In genomic region chr13:71957811-71958351, GRCm38 (mm10) we compare ENCODE assay signal across 13 mouse cellular contexts. TPM values are rescaled to one million over a fixed set of nuclear protein-coding genes. Genes with fewer than 3 reads are reported as not detected.
A peak's percentile ranks its signal among the peaks of the same experiment; 100 is the strongest.
DNase-seq lines count a peak whose midpoint lies in the region; ATAC-seq and TF ChIP-seq lines count a peak whose summit lies in the region.
"Had no signal": no experiment of that assay in that cellular context is flagged by ENCODE, and none has a peak within 500 bp of the region (broad histone marks: within the 10 kb centered on the region; RNA-seq: fewer than 3 reads in every experiment).

No protein-coding gene starts in this region.

- TF ChIP-seq EP300 in heart, postnatal 0 days (IDR thresholded peaks at IDR 0.05; ENCODE audit: low read depth), result no peak

- H3K4me3 ChIP-seq in heart, postnatal 0 days (ENCODE audit: low read depth, low read length), result peak overlapping the region; percentile 19; the same call in 1 of the 2 replicates
- H3K4me3 ChIP-seq in hindbrain, embryonic 10.5 days, result peak overlapping the region; percentile 92
- peak overlapping the region; percentile 79 for H3K4me3 ChIP-seq in midbrain, embryonic 14.5 days (replicated peaks; ENCODE audit: low read depth, low read length)
- H3K4me3 ChIP-seq: left cerebral cortex, adult 2 months had no signal

- WGBS in heart, postnatal 0 days, result 35% methylated on average over 21 of the region's 21 CpGs
- WGBS in hindbrain, embryonic 10.5 days, result 6% methylated on average over 21 of the region's 21 CpGs
- WGBS in midbrain, embryonic 14.5 days, result 11% methylated on average over 21 of the region's 21 CpGs

- ATAC-seq in heart, postnatal 0 days (ENCODE audit: insufficient read depth, low read depth), result no peak
- ATAC-seq in midbrain, embryonic 14.5 days (ENCODE audit: low FRiP score, low TSS enrichment), result no peak
- no peak for ATAC-seq in megakaryocyte progenitor cell, adult 5-6 weeks (replicated peaks; ENCODE audit: poor library complexity)

- H3K27me3 ChIP-seq in heart, postnatal 0 days (ENCODE audit: control insufficient read depth, insufficient read depth, low read length), result peaks cover 79% of the 10 kb centered on the region
- peaks cover 72% of the 10 kb centered on the region for H3K27me3 ChIP-seq in hindbrain, embryonic 10.5 days (ENCODE audit: insufficient read depth, poor library complexity, severe bottlenecking)
- H3K27me3 ChIP-seq in midbrain, embryonic 14.5 days (ENCODE audit: control insufficient read depth, insufficient read depth, low read length), result peaks cover 12% of the 10 kb centered on the region; the same call in 1 of the 2 replicates

- H3K27ac ChIP-seq in heart, postnatal 0 days (ENCODE audit: low read depth), result no peak overlapping the region
- H3K27ac ChIP-seq in hindbrain, embryonic 10.5 days, result peak overlapping the region; percentile 97
- peak overlapping the region; percentile 89 for H3K27ac ChIP-seq in midbrain, embryonic 14.5 days (replicated peaks; ENCODE audit: low read depth, low read length)
- H3K27ac ChIP-seq: left cerebral cortex, adult 2 months had no signal

- no peaks in the 10 kb centered on the region for H3K4me1 ChIP-seq in heart, postnatal 0 days (ENCODE audit: control insufficient read depth, insufficient read depth)
- H3K4me1 ChIP-seq in hindbrain, embryonic 10.5 days (replicated peaks), result peaks cover 79% of the 10 kb centered on the region
- H3K4me1 ChIP-seq in midbrain, embryonic 14.5 days (ENCODE audit: control insufficient read depth, insufficient read depth, low read length), result peaks cover 52% of the 10 kb centered on the region

- H3K9ac ChIP-seq in heart, postnatal 0 days (replicated peaks; ENCODE audit: low read depth, low read length), result no peak overlapping the region
- peak overlapping the region; percentile 93 for H3K9ac ChIP-seq in midbrain, embryonic 14.5 days (replicated peaks; ENCODE audit: low read length)

- no peak overlapping the region for H3K4me2 ChIP-seq in heart, postnatal 0 days (ENCODE audit: low read depth, low read length)
- peak overlapping the region; percentile 74 for H3K4me2 ChIP-seq in midbrain, embryonic 14.5 days (ENCODE audit: low read length)

- no peaks in the 10 kb centered on the region for H3K9me3 ChIP-seq in heart, postnatal 0 days (replicated peaks; ENCODE audit: control insufficient read depth, low read length)
- H3K9me3 ChIP-seq in hindbrain, embryonic 10.5 days, result no peaks in the 10 kb centered on the region
- H3K9me3 ChIP-seq in midbrain, embryonic 14.5 days (ENCODE audit: control insufficient read depth, low read length), result no peaks in the 10 kb centered on the region

- H3K36me3 ChIP-seq in heart, postnatal 0 days (replicated peaks; ENCODE audit: control insufficient read depth, insufficient read depth, low read length), result no peaks in the 10 kb centered on the region
- H3K36me3 ChIP-seq in hindbrain, embryonic 10.5 days, result peaks cover 45% of the 10 kb centered on the region
- peaks cover 24% of the 10 kb centered on the region for H3K36me3 ChIP-seq in midbrain, embryonic 14.5 days (ENCODE audit: control insufficient read depth, insufficient read depth, low read length)

- no peak for TF ChIP-seq CTCF in heart, postnatal 0 days (IDR thresholded peaks at IDR 0.05; ENCODE audit: low read depth)

- no peak for DNase-seq in heart, postnatal 0 days (ENCODE audit: low spot score)
- no peak for DNase-seq in heart, adult 8-10 months (ENCODE audit: low spot score)
- DNase-seq in embryo, embryonic 10.5 days (ENCODE audit: low spot score), result peak; percentile 54
- peak; percentile 36 for DNase-seq in hindbrain, embryonic 10.5 days (ENCODE audit: low spot score)
- peak; percentile 67 for DNase-seq in midbrain, embryonic 14.5 days
- DNase-seq in right cerebral cortex, postnatal 36 days (ENCODE audit: low spot score in 2 of 2), result no peak
- no peak for DNase-seq in cerebellum, adult 8-10 months
- DNase-seq: adrenal gland, adult 2 months; thymus, postnatal 36 days had no signal

RNA-seq across cellular contexts. Expression of gene Irx1, which starts 5.6 kb away (rescaled TPM):
- 21.4 and 26.1 TPM in 2 replicates for total RNA-seq in heart, postnatal 0 days (2014; rRNA removed; ENCODE audit: low replicate concordance)
- polyA plus RNA-seq in heart, postnatal 0 days (2015; fragmentation: Nextera tagmentation; extraction: Ambion mirVana), result 1.4 and 1.5 TPM in 2 replicates
- total RNA-seq in heart, adult 8-10 months (2022), result 1 to 10 TPM; 6.4 to 9.3 (median 8.3) TPM
- polyA plus RNA-seq in hindbrain, embryonic 10.5 days (2016; fragmentation: Nextera tagmentation; extraction: Ambion mirVana), result 5.1 and 11.0 TPM in 2 replicates
- polyA plus RNA-seq in midbrain, embryonic 14.5 days (2014; fragmentation: Nextera tagmentation; extraction: Ambion mirVana), result 10.1 and 16.4 TPM in 2 replicates
- not detected in 2 replicates for total RNA-seq in megakaryocyte progenitor cell, adult 5-6 weeks (2015)
- total RNA-seq in megakaryocyte progenitor cell, adult 5-6 weeks (2017), result not detected in 2 replicates
- total RNA-seq: adrenal gland, adult 2 months; megakaryocyte-erythroid progenitor cell, adult 5-6 weeks had no signal
- polyA plus RNA-seq: small intestine, adult 2 months had no signal

Comparison
In these comparisons a context has a peak if more than half of its experiments do, and no peak if none do; other contexts are left out.
1. DNase-seq: peak in embryo, embryonic 10.5 days (single experiment), hindbrain, embryonic 10.5 days (single experiment) and midbrain, embryonic 14.5 days (single experiment); none in heart, postnatal 0 days (single experiment), heart, adult 8-10 months (single experiment), right cerebral cortex, postnatal 36 days (0 of 2) and cerebellum, adult 8-10 months (single experiment).
2. H3K4me3 ChIP-seq: peak in every context shown above with its lines; median percentile 92 in hindbrain, embryonic 10.5 days; 79 in midbrain, embryonic 14.5 days; 19 in heart, postnatal 0 days.
3. RNA of gene Irx1, which starts 5.6 kb away (total RNA-seq): 21.4 to 26.1 TPM in heart, postnatal 0 days and 6.4 to 9.3 TPM in heart, adult 8-10 months; not detected in megakaryocyte progenitor cell, adult 5-6 weeks; every median in the first group is over 4 times any median in the second.